Mouse (Mus musculus): ENCODE measurements around the gene Wdtc1.

Wdtc1 gene

DNA sequence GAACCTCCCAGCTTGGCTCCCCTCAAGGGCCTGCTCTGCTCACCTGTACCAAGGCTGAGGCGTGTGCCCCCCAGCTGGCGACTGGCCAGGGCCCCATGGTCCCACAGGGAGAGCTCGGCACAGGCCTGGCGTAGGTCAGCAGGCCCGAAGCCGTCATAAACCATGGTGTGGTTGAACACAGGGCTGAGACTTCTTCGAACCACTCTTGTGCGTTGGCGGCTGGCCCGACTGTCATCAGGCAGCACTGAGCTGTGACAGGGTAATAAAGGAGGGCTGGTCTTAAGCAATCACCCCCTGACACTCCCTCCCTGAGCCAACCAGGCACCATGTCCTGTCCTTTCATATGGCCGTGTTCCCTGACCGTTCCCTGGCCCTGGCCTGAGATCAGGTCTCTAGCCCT is 99.9 kb downstream of the Wdtc1 start:
- no peak for DNase-seq (ENCODE audit: low read depth, low spot score)

DNA sequence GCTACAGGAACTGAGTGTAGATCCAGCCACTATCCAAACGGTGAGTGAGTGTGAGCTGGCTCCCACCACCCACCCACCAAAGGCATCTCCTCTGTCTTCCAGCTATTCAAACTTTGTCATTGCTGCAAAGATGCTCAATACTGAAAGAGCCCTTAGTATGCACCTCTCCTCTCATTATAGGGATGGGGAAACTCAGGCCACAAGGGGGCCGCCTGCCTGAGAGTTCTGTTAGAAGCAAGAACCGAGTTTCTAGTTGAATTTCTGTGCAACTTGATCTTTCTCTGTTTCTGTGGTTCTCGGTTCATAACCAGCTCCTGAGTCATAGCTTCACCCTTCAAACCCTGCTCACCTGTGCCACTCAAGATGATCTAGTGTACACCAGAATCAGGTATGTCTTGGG is 101.2 kb downstream of the Wdtc1 start:
- no peak for DNase-seq (ENCODE audit: low read depth, low spot score)

DNA sequence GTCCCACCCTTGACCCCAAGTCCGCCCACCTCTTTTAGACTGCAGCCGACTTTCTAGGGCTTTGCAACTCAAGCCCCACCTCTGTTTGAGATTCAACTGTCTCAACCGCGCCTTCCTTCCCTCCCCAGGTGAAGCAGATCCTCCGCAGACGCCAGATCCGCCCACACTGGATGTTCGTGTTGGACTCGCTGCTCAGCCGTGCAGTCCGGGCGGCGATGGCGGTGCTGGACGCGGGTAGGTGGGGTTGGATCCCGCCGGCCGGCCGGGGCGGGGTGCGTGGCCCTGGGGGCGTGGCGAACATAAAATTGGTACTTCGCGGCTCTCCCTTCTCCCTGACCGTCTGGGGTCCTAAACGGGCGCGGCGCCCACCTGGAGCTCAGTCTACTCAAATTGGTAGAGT is 102.1 kb downstream of the Wdtc1 start:
- no peak for DNase-seq (ENCODE audit: low read depth, low spot score)

DNA sequence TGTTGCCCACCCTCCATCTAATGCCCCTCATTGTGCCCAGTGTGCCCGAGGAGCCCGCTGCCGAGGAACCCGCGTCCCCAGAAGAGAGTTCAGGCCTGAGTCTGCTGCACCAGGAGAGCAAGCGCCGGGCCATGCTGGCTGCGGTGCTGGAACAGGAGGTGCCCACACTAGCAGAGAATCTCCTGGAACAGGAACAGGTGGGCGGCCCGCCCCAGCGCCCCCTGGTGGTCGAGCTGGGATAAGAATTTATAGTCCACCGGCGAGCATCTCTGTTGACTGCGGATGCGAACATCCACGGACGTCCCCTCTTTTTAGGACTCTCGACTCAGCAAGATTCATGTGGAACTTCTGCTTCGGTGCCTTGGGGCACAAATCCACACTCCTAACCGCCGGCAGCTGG is 102.7 kb downstream of the Wdtc1 start:
- DNase-seq (ENCODE audit: low read depth, low spot score): no peak

DNA sequence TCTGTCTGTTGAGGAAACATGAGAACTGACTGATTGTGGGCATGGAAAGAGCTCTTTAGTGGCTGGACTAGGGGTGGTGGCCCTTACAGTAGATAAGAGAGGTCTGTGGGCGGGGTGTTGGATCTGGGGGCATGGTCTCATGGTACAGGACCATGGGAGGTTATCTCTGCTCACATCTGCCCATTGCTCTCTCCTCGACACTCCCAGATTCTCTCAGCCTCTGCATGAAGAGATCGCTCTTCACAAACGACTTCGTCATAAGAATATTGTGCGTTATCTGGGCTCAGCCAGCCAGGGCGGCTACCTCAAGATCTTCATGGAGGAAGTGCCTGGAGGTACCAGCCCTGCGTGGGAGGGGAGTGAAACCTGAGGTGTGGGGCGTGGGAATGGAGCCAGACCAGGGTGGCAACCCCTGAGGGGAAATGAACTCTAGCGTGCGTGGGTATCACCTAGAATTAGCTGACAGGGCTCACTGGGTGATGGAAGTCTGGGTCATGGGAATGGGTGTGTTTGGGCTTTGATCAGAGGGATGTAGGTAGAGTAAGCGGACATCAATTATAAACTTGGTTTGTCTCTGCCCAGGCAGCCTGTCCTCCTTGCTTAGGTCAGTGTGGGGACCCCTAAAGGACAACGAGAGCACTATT is 105.4 kb downstream of the Wdtc1 start:
- no peak for DNase-seq (ENCODE audit: low read depth, low spot score)

DNA sequence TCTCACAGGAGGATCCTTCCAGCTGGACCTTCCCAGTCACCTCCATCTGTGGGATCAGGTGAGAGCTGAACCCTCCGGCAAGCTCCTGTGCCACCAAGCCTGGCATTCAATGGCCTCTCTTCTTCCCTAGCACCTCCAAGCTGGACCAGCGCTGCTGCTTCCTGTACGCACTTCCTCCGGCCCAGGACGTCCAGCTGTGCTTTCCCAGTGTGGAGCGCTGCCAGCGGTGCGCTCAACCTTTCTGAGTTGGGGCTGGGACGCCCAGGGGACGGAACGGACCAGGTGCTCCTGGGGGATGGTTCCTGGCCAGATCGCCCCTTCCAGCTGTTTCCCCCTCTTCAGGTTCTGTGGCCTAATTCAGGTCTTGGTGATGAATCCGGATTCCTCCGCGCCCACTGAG is 106.2 kb downstream of the Wdtc1 start:
- no peak for DNase-seq (ENCODE audit: low read depth, low spot score)

DNA sequence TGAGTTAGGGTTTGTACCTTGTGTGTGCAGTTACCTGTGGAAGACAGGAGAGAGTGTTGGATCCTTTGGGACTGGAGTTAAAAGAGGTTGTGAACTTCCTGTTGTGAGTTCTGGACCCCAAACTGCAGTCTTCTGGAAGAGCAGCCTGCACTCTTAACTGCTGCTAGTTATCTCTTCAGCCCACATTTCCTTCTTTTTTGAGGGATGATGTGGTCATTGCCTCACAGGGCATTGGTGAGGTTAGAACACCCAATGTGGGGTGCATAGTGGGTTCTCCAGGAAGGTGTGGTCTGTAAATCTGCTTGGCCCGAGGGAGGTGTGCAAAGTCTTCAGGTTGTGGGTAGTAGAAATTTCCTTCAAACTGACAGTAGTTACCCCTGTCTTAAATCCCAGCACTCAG is 109.0 kb downstream of the Wdtc1 start:
- no peak for DNase-seq (ENCODE audit: low read depth, low spot score)

DNA sequence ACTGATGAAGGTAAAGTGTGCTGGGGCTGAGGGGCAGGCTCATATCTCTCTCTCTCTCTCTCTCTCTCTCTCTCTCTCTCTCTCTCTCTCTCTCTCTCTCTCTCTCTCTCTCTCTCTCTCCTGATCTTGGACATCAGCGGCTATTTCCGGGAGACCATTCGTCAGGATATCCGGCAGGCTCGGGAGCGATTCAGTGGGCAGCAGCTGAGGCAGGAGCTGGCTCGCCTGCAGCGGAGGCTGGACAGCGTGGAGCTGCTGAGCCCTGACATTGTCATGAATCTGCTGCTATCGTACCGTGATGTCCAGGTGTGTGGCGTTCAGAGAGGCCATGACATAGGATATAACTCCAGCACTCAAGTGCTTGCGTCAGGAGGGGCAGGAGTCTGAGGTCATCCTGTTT is 109.7 kb downstream of the Wdtc1 start:
- no peak for DNase-seq (ENCODE audit: low read depth, low spot score)

DNA sequence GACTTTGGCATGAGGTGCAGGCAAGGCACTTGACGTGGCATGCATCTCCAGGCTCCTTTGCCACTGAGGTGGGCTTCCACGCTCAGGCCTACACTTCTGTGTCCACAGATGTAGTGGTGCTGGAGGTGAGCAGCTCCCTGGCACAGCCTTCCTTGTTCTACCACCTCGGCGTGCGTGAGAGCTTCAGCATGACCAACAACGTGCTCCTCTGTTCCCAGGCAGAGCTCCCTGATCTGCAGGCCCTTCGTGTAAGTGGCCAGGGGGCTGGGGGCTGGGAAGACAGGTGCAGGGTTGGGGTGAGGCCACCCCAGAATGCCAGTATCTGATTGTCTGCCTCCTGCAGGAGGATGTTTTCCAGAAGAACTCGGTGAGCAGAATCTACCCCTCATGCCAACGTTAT is 110.6 kb downstream of the Wdtc1 start:
- no peak for DNase-seq (ENCODE audit: low read depth, low spot score)

All from brain, embryonic 18.5 days (tissue).